Mouse (Mus musculus) A20 (cell line): ENCODE data around the gene Ptpro.

Experiments
- DNase-seq: peaks from one replicate; pipeline ENCODE4 v3.0.0-alpha.2; 2011; ENCODE audit warnings: low read depth, low spot score

Gene Ptpro

DNA sequence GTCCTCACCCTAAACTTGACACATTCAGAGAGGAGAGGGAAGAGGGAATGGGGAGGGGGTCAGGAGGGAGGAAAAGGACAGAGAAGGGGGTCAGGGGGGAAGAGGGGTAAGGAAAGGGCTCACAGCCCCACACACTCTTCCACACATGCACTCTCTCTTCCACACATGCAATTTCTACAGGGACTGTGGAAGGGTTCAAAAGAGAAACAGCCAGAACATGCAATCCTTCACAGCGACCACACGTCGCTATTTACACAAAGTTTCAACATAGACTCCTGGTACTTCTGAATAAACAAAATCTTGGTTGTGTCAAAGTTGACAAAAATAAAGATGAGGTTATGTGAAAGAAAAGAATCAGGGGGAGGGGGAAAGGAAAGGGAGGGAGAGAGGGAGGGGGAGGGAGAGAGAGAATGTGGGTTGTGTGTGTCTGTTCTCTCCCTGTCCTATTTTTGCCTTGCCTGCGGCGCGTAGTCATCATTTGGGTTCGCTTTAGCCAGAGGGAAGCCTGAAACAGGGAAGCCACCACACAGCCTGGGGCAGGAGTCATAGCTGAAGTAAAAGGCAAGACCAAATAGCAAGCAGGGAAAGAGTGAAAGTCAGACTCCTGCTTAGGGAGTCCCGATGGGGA is 245.2 kb downstream of the Ptpro start:
- no peak for DNase-seq

DNA sequence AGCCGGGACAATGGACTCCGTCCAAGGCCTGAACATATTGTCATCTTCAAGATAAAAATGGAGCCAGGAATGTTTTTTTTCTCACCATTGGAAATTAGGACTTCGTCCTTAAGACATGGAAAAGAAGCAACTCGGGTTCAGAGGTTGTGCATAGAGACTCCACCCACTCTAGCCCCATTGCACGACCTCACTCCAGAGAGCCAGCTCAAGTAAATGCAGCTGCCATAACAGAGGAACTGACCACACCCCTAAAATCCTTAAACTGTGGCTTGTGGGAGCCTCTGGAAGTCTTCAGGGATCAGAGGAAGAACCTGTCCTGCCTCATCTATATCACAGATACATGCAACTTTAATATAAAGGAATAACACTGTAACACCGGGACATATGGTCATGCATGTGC is 246.7 kb downstream of the Ptpro start:
- no peak for DNase-seq

DNA sequence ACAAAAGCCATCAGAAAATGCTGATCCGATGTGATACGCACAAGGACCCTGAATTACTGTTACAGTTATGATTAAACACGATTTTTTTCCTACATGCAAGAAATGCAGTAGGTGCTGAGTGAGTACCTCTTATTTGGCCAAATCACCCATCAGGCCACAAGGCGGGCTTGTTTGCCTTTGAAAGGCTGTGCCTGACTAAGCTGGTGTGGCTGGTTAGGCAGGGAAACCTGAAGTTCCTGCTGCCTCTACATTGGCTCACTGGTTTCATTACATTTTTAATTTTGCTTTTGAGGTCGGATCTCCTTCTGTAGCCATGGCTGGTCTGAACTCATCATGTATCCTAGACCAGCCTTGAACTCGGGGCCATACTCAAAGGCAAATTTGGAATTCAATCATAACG is 250.9 kb downstream of the Ptpro start:
- no peak for DNase-seq

DNA sequence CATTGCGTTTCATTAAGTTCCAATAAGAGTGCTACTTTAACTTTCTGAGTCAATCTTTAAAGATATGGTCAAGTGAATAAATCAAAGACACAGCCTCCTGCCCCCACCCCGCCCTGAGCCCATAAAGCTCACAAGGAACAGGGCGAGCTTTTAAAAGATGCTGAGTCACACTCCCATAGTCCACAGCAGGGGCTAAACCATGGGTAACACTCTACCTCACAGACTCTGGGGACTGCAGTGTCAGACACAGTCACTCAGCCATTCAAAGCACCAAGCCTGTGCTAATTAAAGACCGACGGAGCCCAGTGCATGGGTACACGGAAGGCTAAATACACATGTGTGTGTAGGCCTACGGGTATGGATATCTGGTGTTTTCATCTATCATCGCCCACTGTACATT is 251.3 kb downstream of the Ptpro start:
- DNase-seq = no peak

DNA sequence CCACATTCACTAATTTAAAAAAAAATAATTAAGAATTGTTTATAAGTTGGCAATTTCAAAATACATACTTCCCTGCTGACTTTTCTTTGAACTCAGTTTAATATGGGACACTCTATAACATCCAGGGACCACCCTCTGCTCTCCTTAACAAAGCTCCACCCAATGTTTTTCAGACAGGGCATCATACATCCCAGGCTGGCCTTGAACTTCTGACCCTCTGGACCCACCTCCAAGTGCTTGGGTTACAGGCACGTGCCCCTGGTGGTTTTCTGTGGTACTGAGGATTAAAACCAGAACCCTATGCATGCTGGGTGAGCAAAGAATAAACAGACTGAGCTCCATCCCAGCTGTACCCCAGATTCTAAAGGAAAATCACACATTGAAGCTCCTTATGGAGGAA is 251.9 kb downstream of the Ptpro start:
- DNase-seq = no peak

DNA sequence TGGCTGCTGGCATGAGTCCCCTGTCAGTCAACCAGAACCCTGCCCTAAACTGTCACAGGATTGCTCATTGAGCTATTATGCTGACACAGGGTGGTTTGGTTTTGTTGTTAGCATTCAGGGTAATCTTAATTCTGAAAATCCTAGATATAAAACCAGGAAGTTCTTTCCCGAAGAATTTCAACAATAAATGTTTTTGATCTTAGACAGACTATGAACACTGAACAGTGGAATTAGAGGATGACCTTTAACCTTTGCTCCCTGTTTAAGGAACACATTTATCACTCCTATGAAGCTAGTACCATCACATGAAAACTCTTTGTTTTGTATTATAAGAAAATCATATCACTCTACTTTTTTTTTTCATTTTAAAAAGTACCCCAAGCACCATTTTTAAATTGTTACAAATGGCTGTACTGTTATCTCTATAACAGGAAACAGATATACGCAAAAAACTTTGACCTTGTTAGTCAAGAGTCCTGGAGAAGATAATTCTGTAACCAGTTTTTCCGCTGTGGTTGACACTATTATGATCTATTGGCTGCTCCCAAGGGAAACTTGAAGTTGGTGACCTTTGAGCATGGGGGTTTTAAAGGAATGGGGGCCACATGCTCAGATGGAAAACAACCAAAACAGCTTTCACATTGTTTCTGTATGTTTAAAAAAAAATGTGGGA is 253.6 kb downstream of the Ptpro start:
- no peak for DNase-seq

DNA sequence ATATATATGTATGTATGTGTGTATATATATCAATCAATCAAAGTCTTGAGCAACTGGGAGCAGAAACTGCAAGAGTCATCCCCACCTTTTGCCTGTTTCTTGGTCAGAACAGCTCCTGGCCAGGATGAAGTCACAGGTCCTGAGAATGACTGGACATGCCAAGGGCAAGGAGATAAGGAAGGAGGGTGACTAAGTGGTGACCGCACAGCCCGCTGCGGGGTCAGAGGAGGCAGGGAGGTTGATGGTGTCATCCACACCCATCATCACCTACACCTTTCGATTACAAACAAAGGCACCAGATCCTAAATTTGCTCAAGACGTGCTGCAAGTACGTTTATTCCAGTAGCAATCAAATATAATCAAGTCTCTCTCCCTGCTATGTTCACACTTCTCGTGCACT is 254.4 kb downstream of the Ptpro start:
- no peak for DNase-seq

DNA sequence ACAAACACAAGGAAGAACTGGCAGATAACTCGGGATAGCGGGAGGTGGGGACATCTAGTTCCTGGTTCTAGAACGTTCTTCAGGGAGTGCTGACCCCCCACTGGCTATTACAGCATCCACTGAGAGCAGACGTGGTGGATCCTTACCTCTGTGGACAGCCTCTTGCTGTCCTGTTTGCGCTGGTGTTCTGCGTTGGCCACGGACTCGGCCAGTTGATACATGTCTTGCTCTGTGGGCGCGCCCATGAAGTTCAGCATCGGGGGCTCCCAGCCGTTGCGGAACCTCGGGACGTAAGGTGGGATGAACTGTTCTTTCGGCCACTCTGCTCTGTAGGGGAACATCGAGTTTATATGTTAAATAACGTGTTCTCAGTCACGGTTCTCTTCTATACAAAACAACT is 256.8 kb downstream of the Ptpro start:
- DNase-seq = no peak

DNA sequence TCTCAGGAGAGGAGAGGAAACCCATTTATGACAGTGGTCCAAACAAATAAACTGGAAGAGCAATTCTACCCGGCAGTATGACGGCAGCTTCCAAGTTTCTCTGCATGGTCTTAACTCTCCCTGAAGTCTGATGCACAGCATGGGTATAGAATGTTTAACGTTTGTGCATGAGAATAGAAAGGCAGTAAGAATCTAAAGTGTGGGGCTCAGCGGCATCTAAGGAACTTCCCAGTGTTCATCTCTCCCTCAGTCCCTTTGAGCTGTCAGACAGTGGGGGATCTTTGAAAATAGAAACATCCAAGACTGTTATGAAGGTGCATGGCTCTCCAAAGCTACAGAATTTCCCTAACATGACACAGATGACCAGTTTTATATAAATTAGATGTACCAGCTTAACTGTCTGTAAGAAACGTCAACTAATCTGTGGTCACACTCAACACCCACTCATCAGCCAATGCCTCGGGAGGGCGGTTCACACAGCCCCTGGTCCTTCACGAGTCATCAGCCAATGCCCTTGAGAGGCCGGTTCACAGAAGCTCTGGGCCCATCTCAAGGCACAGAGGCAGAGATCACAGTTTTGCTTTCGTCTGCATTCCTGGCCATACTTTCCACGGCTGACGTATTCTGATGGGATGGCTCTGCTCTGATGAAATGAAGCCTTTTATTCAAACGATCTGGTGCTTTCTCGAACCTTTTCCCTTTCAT is 257.4 kb downstream of the Ptpro start:
- DNase-seq = no peak

DNA sequence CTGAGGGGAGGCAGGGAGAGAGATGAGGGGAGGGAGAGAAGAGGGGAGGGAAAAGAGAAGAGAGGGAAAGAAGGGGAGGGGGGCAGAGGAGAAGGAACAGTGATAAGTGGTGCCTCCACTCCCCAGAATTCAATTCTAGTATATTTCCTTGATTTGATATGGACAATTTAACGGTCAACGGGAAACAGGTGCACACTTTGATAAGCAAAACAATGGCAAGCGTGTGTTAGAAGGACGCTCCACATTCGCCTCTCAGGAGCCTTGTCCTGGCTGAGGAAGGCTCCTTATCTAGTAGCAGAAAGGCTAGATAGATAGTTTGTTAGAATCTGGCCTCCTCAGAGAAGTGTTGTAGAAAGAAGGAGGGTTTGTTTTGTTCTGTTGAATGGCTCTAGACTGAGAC is 260.6 kb downstream of the Ptpro start:
- DNase-seq = no peak
